Mouse (Mus musculus): ENCODE measurements around the gene Ap1s3.
A peak's percentile ranks its signal among the peaks of the same experiment; 100 is the strongest.

Gene Ap1s3

DNA sequence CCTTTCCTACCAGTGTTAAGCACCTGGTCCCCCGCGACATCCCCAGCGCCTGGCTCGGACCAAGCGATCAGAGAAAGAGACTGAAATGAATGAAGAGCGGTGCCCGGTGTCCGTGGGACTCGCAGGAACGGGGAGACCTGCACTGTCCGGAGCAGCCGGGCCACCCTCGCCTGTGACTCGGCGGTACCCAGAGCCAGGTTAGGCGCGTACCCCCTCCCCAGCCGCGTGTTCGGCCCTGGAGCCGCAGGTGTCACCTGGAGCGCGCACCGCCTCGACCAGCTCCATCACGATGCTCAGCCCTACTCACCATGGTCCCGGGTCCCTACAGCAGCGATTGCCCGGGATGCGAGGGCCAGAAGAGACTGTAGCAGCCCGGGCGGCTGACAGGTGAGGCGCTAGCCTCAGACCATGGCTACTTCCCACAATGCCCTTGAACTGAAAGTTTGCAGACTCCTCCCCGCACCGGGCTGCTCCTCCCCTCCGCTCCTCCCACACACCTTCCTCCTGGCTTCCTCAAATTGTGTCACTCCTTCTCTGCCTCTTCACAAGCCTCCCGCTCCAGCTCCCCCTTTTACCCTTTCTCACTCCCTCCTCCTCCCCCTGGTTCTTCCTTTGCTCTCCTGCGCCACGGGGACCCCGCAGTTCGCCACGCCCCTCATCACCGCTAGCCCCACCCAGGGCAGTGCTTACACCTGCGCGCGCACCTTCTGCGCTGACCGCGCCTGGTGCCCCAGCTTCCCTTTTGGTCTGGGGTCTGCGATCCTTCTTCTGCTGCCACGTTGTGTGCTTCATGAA is at the start of gene Ap1s3:
Ap1s3 (minus strand) TSS at position 430 of the 795 bp plus-strand sequence.
- peak; percentile 15 for DNase-seq (ENCODE audit: low spot score)

DNA sequence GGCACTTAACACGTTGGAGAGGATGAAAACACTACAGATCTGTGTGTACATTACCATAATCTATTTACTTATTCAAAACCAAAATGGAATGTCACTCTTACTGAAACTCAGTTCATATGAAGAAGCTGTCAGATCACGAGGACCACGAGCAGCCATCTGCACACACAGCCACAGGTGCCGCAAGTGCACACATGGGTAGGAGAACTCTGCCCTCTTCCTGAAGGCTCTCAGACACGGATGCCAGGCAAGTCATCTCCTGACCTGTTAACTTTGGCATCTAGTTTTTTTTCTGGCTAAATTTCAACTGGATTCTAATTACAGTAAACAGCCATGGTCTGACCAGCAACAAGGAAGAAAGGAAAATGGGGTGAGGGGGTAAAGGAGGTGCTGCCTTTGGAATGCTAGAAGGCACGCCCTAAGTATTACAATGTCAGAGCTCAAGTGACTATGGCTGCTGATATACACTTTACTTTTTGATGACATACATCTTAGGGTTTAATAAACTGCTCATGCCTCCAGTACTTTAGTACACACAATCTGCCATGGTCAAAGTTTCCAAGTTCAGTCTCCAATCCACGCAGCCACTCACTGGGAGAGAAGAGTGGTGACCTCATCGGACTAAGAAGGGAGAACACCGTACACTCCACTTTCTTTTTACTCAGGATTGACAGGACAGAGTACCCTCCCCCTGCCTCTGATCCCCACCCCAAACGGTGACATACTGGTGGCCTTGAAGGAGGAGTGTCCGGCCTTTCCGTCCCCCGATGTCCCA is 42.6 kb upstream of the Ap1s3 start:
- no peak for DNase-seq (ENCODE audit: low spot score)

DNA sequence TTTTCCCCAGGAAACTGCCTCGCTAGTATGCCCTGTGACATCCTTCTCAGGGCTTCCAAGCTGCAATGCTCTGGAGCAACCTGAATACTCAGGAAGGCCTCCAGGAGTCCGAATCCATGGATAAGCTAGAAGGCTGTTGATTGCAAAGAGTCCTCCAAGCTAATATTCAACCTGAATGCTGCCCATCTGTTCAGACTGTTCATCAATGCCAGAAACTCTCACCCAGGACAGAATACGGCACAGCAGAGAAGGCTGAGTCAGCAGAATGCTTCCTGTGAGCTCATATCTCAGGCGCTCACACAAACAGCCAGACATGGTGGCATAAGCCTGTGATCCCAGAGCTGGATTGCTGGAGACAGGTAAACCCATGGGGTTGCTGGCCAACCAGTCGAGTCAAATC is 41.3 kb upstream of the Ap1s3 start:
- no peak for DNase-seq (ENCODE audit: low spot score)

DNA sequence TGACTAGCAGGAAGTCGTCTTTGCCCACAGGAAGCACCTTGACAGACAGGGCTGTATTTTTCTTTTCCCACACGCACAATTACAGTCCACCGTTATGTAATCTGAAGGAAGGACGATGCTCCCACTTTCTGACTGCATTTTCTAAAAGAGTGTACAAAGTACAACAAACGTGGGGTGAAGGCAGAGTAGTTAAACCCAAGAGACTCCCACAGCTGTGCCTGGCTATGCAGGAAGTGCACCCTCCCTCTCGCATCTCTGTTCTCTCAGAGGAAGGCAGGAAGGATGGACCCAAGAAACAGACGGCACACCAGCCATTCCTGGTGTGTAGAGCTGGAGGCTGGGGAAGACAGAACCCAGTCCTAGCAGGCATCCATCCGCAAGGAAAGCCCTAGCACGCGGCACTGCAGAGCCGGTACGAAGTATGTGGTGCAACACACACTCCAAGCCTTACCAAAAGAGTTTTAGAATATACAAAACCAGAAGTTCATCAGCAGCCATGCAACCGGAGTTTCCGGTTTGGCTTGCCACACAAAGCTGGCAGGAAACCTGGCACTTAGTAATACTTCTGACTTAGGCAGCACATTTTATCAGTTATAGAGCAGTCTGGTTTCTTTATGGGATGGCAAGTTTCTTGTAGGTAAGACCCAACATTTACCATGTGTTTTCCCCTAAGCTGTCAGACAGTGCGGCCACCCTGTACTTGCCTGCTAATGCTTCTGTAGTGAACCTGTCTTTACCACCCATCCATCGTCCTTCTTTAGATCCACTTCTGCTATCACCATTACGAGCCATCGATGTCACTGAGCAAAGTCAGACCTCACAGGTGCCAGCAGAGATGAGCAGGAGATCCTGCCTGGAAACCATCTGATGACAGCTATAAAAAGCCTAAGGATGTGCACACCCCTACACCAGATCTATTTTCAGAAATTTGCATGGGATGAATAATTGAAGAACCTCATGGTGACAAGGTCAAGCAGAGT is 39.7 kb upstream of the Ap1s3 start:
- DNase-seq (ENCODE audit: low spot score), result no peak

DNA sequence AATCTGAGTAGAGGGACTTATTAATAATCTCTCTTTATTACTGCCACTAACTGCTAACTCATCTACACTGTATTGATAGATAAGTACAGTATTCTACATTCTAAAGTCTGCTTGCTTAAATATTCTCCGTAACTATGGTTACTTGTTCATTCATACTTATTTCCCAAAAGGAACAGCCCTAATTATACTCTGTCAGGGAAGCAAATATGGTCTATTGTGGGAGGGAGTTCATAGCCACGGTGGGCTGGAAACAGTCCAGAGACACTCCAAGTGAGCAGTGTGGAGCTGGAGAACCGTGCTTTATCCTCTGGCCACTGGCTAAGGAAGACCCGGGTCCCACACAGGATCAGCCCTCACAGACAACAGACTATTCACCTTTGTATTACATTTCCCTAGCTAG is 38.9 kb upstream of the Ap1s3 start:
- no peak for DNase-seq (ENCODE audit: low spot score)

DNA sequence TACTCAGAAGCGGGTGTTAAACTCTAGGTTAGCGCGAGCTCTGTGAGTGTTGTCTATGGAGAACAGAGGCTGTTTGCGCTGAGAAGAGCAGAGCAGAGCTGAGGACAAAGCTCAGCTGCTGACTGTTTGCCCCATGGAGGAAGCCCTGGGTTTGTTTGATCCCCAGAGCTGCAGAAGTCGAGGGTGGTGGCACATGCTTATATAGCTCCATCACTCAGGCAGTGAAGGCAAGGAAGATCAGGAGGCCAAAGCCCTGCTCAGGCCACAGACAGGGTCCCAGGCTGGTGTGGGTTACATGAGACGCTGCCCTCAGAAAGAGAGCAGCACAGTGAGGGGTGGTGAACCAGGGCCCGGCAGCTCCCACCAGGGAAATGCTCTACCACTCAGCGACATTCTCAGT is 38.4 kb upstream of the Ap1s3 start:
- no peak for DNase-seq (ENCODE audit: low spot score)

DNA sequence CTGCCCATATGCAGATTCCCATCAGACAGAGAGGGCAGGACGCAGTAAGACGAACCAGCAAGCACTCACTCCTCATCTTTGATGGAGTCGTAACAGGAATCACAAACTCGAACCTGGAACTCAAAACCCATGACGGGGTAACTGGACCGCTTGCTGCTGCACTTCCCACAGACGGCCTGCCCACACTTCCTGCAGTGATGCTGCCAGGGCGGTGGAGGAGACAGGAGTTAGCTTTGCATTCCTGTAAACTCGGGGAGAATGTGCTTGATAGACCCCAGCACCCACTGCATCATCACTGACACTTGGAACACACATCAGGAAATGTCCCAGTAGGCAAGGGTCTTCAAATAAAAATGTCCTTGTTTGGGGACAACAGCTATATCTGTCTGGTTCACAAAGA is 35.6 kb upstream of the Ap1s3 start:
- no peak for DNase-seq (ENCODE audit: low spot score)

DNA sequence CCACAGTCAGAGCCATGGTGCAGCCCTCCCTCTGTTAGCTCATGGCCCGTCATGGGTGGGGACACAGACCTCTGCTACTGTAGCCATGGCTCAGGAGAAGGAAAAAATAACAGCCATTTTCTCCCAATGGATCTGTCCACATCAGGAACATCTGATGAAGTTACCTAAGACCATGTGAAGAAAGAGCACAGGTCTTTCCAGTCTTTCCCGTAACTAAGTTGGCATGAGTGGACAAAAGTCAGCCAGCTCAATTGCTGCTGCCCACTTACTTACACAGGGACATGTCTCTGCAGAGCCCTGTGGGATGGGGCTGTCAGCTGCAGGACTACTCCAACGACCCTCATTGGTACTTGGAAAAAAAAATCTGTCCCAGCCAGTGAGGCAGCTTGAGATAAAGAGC is 34.9 kb upstream of the Ap1s3 start:
- DNase-seq (ENCODE audit: low spot score), result no peak

DNA sequence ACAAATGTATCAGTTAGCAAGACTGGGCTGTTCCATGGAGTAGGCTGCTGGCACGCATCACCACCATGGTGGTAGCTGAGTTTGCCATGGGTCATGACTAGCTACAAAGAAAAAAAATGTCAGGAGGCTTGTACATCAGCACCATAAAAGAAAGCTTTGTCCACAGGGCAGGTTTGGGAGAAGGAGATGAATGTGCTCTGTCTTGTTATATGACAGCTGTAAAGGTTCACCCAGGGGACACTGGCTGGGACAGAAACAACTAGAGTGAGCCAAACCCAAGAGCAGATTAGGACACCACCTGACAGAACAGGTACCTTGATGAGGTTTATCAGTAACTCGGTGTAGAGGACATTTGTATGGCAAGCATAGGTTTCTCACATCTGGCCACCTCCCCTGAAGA is 32.9 kb upstream of the Ap1s3 start:
- DNase-seq (ENCODE audit: low spot score), result no peak

DNA sequence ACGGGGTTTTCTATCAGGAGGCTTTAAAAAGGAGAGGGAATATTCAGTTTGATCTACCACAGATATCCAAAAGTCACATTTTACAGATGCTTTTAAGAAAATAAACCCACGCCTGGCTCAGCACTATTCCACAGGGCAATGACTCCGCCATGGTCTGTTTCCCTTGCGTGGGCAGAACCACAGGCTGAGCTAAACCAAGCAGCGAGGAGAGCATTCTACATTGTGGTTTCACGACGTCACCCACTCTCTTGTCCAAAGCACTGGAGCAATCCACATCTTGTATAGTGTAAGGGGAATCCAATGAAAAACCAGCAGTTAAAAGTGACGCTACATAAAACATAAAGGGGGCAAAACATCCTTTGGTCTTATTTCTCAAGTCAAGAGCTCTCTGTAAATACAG is 31.7 kb upstream of the Ap1s3 start:
- no peak for DNase-seq (ENCODE audit: low spot score)

DNA sequence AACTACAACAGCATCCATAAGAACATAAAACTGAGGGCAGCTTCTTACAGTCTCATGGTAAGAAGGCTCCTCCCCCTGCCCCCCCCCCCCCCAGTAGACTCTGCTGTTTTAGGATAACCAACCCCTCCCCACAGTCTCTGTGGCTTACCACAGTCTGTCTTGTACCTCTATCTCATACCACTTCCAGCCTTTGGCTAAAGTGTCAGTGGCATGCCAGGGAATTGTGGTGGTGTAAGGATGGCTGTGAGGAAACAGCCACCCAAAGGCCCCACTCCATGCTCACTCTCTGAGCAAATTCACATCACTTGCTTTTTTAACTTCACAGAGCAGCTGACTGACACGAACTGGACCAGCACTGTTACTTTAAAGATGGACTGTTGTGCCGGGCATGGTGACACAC is 26.7 kb upstream of the Ap1s3 start:
- DNase-seq (ENCODE audit: low spot score), result no peak

DNA sequence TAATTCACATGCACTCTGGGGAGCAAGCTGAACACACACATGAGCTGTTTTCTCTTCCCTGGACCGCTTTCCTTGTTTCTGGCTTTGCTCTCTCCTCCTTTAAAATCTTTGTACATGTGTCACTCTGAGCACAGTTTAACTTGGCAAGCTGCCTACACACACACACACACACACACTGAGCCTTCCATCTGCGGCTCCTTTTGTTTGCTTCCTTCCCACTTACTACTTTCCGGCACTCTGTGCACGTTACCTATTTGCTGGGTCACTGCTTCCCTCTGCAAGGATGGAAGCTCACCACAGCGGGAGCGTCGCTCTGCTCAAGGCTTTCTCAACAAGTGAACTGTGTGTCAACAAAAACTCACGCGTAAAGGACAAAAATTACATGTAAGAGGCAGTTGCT is 25.6 kb upstream of the Ap1s3 start:
- no peak for DNase-seq (ENCODE audit: low spot score)

DNA sequence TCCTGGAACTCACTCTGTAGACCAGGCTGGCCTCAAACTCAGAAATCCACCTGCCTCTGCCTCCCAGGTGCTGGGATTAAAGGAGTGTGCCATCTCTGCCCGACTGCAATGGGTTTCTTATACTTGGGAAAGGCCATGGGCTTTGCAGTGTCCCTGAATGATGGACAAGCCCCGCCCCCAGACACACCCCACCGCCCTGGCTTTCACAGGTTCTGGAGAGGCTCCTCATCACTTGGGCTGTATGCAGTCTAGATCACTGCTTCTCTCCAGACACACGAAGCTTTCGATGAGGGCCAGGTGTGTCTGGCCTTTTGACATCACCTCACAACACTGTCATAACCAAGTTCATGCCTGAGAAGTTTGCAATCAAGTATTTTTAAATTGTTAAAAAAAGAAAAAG is 25.2 kb upstream of the Ap1s3 start:
- DNase-seq (ENCODE audit: low spot score), result no peak

DNA sequence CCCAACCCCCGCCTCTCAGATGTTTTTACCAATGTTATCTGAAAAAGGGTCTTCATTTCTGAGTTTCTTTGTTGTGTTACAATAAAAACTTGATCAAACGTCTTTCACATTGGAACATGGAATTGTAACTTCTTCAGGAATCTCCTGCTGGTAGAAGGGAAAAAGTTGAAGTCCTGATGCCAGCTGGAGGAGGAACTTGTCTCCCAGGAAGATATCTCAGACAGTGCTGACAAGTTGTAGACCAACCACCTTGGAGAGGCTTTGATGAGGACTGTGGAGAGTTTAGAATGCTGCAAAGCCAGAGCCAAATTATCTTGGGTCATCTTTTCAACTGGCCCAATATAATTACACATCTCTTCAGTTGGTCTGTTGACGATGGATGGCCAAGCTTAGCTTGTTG is 20.7 kb upstream of the Ap1s3 start:
- no peak for DNase-seq (ENCODE audit: low spot score)

DNA sequence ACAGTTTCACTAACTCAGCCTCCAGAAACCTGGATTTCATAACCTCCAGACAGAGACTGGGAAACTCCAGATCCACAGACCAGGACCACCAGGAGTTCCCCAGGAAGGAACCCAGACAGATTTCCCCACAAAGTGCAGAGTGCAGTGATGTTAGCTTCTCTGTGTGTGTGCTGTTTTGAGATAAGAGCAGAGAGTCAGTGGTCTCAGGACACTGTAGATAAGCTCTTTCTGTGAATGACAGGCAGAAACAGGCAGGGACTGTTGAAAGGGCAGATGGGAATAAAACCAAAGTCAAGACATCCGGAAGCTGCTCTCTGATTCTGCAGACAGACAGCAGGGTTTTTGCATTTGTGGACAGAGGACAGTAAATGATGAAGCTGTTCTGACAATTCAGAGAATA is 15.5 kb upstream of the Ap1s3 start:
- no peak for DNase-seq (ENCODE audit: low spot score)

DNA sequence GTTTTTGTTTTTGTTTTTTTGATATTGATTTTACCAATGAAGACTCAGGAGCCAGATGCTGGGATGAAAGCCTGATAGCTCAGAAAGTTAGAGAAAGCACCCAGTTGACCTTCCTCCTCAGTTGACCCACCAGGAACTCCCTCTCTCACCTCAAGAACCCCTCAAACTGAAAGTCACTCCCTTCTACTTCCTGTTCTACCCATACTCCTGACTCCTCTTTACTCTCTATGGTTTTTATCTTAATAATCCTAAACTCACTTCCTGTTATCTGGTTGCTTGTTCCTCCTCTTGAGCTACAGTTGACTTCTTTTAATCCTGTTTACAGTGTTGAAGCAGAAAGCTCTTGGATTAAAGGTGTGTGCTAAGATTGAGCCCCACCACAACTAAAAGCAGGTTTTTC is 12.3 kb upstream of the Ap1s3 start:
- no peak for DNase-seq (ENCODE audit: low spot score)

DNA sequence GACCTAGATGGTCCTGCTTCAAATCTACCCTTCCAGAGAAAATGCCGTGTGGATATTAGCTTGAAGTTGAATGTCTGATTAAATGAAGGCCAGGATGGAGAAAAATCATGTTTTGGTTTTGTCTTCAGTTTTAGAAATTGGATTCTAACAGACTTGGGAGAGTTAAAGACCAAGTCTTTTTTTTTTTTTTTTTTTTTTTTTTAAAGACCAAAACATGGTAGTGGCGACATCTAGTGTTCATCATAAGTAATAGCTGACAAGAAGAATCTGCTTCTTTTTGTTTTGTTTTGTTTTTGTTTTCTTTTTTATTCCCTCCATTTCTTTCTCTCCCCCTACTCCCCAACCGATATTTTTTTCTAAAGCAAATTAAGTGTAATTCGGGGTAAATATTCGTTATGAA is 11.2 kb upstream of the Ap1s3 start:
- DNase-seq (ENCODE audit: low spot score), result no peak

DNA sequence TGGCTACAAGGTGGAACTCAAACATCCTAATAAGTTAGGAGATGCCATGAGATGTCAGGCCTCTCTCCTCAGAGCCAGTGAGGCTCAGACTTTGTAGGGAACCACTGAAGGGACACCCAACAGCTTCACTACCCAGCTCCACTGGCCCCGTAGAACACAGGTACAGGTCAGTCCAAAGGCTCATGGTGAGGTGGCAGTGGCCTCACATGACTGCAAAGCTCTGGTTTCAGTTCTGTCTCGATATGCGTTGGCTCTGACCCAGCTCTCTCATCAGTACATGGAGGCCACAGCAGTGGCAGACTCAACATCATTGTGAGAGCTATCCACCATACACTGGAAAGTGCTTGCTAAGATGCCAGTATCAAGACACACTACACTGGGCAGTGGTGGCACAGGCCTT is 9.0 kb upstream of the Ap1s3 start:
- DNase-seq (ENCODE audit: low spot score), result no peak

DNA sequence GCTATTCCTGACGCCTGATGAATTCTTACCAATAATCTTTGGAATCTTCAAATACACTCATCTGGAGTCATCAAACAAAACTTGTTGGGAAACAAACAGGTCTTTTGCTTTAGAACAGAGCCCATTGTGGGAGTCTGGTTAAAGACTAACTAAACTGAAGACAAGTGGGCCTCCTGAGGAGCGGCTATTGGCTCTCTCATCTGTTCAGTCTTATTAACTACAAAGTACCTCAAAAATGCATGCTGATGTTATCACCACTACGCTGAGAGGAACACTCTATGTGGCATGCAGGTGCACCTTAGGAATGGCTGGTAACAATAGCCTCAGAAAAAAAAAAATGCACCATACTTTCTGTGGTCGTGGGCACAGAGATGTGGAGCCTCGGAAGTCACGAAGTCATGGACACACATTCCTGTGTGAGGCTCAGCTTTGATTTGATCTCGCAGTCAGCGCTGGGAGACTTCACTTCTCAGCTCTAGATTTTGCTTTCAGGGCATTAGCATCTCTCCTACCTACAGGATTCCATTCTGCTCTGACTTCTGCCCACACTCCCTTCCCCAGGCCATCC is 6.4 kb upstream of the Ap1s3 start:
- DNase-seq (ENCODE audit: low spot score), result no peak

DNA sequence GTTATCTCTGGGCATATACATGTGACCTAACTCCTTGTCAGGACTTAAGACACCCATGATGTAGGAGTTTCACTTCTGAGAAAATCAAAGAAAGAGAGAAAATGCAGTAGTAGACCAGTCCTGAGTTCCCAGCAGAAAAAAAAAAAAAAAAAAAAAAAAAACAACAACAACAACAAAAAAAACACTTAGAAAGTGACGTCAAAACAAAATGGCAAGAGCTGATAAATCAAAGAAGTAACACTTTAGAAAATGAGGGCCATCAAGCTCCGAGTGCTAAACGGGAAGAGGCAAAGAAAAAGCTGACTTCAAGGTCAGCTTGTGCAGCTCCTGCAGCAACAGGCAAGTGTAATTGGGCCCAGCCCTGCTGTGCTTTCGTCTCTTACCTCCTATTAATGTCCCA is 3.9 kb upstream of the Ap1s3 start:
- DNase-seq (ENCODE audit: low spot score), result no peak

DNA sequence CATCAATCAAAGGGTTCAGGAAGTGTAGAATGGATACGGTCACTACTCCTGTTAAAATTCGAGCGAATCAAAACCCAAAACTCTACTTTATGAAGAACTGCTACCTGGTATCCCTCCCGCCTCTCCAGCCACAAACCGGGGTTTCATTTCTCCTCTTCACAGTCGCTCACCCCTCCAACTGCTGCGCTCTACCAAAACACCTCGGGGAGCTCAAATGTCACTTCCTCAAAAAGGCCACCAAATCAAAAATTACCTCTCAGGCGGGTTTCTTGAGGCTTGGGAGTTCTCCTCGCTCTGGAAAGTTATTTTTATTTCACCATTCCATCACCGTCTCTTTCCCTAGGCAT is 603 bp downstream of the Ap1s3 start:
- DNase-seq (ENCODE audit: low spot score), result no peak

DNA sequence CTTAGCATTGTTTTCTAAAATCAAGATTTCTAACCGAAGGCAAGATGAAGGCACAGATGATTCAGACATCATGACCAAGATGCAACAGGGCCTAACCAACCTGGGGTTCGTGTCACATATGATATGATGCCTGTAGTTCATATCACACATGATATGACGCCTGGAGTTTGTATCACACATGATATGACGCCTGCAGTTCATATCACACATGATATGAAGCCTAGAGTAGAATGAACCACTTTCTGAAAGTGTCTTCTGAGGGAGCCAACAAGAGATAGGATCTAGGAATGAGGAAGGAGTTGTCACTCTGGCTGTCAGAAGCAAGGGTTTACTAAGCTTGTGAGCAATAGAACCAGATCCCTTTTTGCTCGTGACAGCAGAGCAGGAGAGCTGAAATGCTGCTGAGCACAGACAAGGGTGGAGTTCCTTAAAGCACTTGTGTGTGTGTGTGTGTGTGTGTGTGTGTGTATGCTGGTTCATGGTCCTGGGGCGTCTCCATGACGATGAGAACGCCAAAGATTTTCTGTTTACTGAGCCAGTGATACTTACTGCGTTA is 2.3 kb downstream of the Ap1s3 start:
- DNase-seq (ENCODE audit: low spot score), result no peak
